Mouse (Mus musculus): ENCODE data around the gene Epop. TPM values are rescaled to one million over a fixed set of nuclear protein-coding genes. Genes with fewer than 3 reads are reported as not detected.

Gene Epop
- total and polyA plus RNA-seq, 3 experiments = 0.61 to 2.6 (median 1.4) TPM

GRCm38 (mm10) chr11:97615276-97615675 is 14.2 kb downstream of the Epop start:
- H3K27me3 ChIP-seq (ENCODE audit: control insufficient read depth, insufficient read depth, low read length) = no peaks in the 10 kb centered on the region; the same call in 1 of the 2 replicates
- DNase-seq = no peak
- H3K4me3 ChIP-seq = no peak overlapping the region
- H3K9ac ChIP-seq (ENCODE audit: low read depth, low read length) = no peak overlapping the region
- TF ChIP-seq POLR2A (IDR thresholded peaks at IDR 0.05; ENCODE audit: insufficient read depth, low read depth, low read length) (no peak), CTCF (IDR thresholded peaks at IDR 0.05) (no peak), EP300 (IDR thresholded peaks at IDR 0.05; ENCODE audit: insufficient read depth, low read depth, low read length) (no peak)
- H3K4me1 ChIP-seq (ENCODE audit: control insufficient read depth, insufficient read depth, low read length) = no peaks in the 10 kb centered on the region
- no peak overlapping the region for H3K27ac ChIP-seq
- 77% methylated on average over 4 of the region's 4 CpGs for WGBS
- no peaks in the 10 kb centered on the region for H3K79me2 ChIP-seq (replicated peaks; ENCODE audit: control insufficient read depth, insufficient read depth, low read length)
- intact Hi-C loops (cut with DNase I) = no loop called here
- H3K36me3 ChIP-seq (ENCODE audit: control insufficient read depth, insufficient read depth, low read length) = no peaks in the 10 kb centered on the region

DNA sequence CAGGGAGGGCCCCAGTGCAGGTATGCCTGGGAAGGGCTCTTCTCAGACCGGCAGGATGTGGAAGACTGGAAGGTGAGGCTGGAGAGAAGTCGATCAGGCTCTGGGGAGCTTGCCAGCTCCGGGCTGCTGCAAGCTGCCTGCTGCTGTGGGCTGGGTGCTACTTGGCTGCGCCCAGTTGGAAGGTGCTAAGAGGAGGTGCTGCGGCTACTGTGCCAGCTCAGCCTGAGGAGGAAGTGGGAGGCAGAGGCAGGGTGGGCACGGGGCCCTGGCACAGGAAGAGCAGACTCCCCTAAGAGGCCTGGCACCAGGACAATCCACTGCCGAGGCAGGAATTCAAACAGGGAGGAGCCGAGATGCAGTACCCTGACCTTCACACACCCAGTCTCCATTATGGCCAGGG is 18.4 kb downstream of the Epop start:
- Histone ChIP-seq H3K4me1 (ENCODE audit: control insufficient read depth, insufficient read depth, low read length) (no peaks in the 10 kb centered on the region), H3K4me3 (no peak overlapping the region), H3K27me3 (ENCODE audit: control insufficient read depth, insufficient read depth, low read length) (no peaks in the 10 kb centered on the region), H3K79me2 (replicated peaks; ENCODE audit: control insufficient read depth, insufficient read depth, low read length) (no peaks in the 10 kb centered on the region), H3K36me3 (ENCODE audit: control insufficient read depth, insufficient read depth, low read length) (no peaks in the 10 kb centered on the region), H3K27ac (no peak overlapping the region), H3K9ac (ENCODE audit: low read depth, low read length) (no peak overlapping the region)
- TF ChIP-seq EP300 (IDR thresholded peaks at IDR 0.05; ENCODE audit: insufficient read depth, low read depth, low read length) = no peak
- TF ChIP-seq CTCF (IDR thresholded peaks at IDR 0.05) = no peak
- no peak for TF ChIP-seq POLR2A (IDR thresholded peaks at IDR 0.05; ENCODE audit: insufficient read depth, low read depth, low read length)
- 30% methylated on average over 8 of the region's 8 CpGs for WGBS
- DNase-seq = peak in 1 of 2 experiments; percentile 23
- intact Hi-C loops (cut with DNase I) = no loop called here

GRCm38 (mm10) chr11:97609743-97610142 is 19.8 kb downstream of the Epop start:
- intact Hi-C loops (cut with DNase I) = no loop called here
- WGBS = 78% methylated on average over 13 of the region's 13 CpGs
- no peak overlapping the region for H3K9ac ChIP-seq (ENCODE audit: low read depth, low read length)
- H3K27me3 ChIP-seq (ENCODE audit: control insufficient read depth, insufficient read depth, low read length) = no peaks in the 10 kb centered on the region
- H3K36me3 ChIP-seq (ENCODE audit: control insufficient read depth, insufficient read depth, low read length) = no peaks in the 10 kb centered on the region
- H3K4me1 ChIP-seq (ENCODE audit: control insufficient read depth, insufficient read depth, low read length) = no peaks in the 10 kb centered on the region
- no peak overlapping the region for H3K4me3 ChIP-seq
- no peaks in the 10 kb centered on the region for H3K79me2 ChIP-seq (replicated peaks; ENCODE audit: control insufficient read depth, insufficient read depth, low read length)
- TF ChIP-seq EP300 (IDR thresholded peaks at IDR 0.05; ENCODE audit: insufficient read depth, low read depth, low read length) = no peak
- TF ChIP-seq POLR2A (IDR thresholded peaks at IDR 0.05; ENCODE audit: insufficient read depth, low read depth, low read length) = no peak
- no peak for TF ChIP-seq CTCF (IDR thresholded peaks at IDR 0.05)
- DNase-seq = no peak
- no peak overlapping the region for H3K27ac ChIP-seq

GRCm38 (mm10) chr11:97608933-97609332 is 20.6 kb downstream of the Epop start:
- H3K27me3 ChIP-seq (ENCODE audit: control insufficient read depth, insufficient read depth, low read length) = no peaks in the 10 kb centered on the region
- WGBS = 63% methylated on average over 4 of the region's 4 CpGs
- no peaks in the 10 kb centered on the region for H3K36me3 ChIP-seq (ENCODE audit: control insufficient read depth, insufficient read depth, low read length)
- no peak overlapping the region for H3K9ac ChIP-seq (ENCODE audit: low read depth, low read length)
- no peak overlapping the region for H3K4me3 ChIP-seq
- TF ChIP-seq POLR2A (IDR thresholded peaks at IDR 0.05; ENCODE audit: insufficient read depth, low read depth, low read length) = no peak
- TF ChIP-seq CTCF (IDR thresholded peaks at IDR 0.05) = no peak
- TF ChIP-seq EP300 (IDR thresholded peaks at IDR 0.05; ENCODE audit: insufficient read depth, low read depth, low read length) = no peak
- no peaks in the 10 kb centered on the region for H3K4me1 ChIP-seq (ENCODE audit: control insufficient read depth, insufficient read depth, low read length)
- H3K27ac ChIP-seq = no peak overlapping the region
- no peaks in the 10 kb centered on the region for H3K79me2 ChIP-seq (replicated peaks; ENCODE audit: control insufficient read depth, insufficient read depth, low read length)
- intact Hi-C loops (cut with DNase I) = no loop called here
- DNase-seq = no peak

DNA sequence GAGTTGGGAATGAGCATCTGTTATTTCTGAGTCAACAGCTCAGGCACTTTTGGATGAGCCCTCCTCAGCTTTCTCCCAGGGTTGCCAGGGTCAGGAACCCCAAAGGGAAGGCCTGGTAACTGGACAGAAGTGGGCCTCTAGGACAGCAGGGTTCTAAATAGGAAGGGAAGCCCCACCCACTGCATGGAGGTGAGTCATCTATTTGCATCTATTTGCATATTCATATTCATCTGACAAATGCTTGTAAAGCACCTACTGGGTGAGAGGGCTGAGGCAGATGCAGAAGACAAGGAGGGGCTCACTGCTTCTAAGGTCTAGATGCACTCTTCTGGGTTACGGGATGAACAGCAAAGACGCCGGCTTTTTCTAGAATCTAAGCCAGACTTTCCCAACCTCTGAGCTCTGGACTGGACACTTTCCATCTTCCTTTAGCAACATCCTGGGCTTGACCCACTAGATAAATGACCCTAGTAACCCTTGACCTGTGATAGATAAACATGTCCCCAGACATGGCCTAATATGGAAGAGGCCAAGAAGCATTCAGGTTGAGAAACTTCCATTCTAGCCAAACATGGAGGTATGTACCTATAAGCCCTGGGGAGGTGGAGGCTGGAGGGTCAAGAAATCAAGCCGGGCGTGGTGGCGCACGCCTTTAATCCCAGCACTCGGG is 22.3 kb downstream of the Epop start:
- no peak overlapping the region for H3K27ac ChIP-seq
- peaks cover 1% of the 10 kb centered on the region for H3K4me1 ChIP-seq (ENCODE audit: control insufficient read depth, insufficient read depth, low read length)
- intact Hi-C loops (cut with DNase I) = no loop called here
- no peak for DNase-seq
- no peaks in the 10 kb centered on the region for H3K36me3 ChIP-seq (ENCODE audit: control insufficient read depth, insufficient read depth, low read length)
- no peak for TF ChIP-seq EP300 (IDR thresholded peaks at IDR 0.05; ENCODE audit: insufficient read depth, low read depth, low read length)
- no peak for TF ChIP-seq CTCF (IDR thresholded peaks at IDR 0.05)
- TF ChIP-seq POLR2A (IDR thresholded peaks at IDR 0.05; ENCODE audit: insufficient read depth, low read depth, low read length) = no peak
- no peaks in the 10 kb centered on the region for H3K27me3 ChIP-seq (ENCODE audit: control insufficient read depth, insufficient read depth, low read length)
- H3K79me2 ChIP-seq (replicated peaks; ENCODE audit: control insufficient read depth, insufficient read depth, low read length) = no peaks in the 10 kb centered on the region
- H3K4me3 ChIP-seq = no peak overlapping the region
- 97% methylated on average over 8 of the region's 8 CpGs for WGBS
- H3K9ac ChIP-seq (ENCODE audit: low read depth, low read length) = no peak overlapping the region

- intact Hi-C loops (cut with DNase I) = no loop called here
- no peaks in the 10 kb centered on the region; the same call in 1 of the 2 replicates for H3K27me3 ChIP-seq (ENCODE audit: control insufficient read depth, insufficient read depth, low read length)
- H3K36me3 ChIP-seq (ENCODE audit: control insufficient read depth, insufficient read depth, low read length) = no peaks in the 10 kb centered on the region
- H3K79me2 ChIP-seq (replicated peaks; ENCODE audit: control insufficient read depth, insufficient read depth, low read length) = no peaks in the 10 kb centered on the region
- TF ChIP-seq CTCF (IDR thresholded peaks at IDR 0.05) = no peak
- TF ChIP-seq POLR2A (IDR thresholded peaks at IDR 0.05; ENCODE audit: insufficient read depth, low read depth, low read length) = no peak
- TF ChIP-seq EP300 (IDR thresholded peaks at IDR 0.05; ENCODE audit: insufficient read depth, low read depth, low read length) = no peak
- WGBS = 34% methylated on average over 10 of the region's 10 CpGs
- no peak overlapping the region for H3K4me3 ChIP-seq
- no peak overlapping the region for H3K9ac ChIP-seq (ENCODE audit: low read depth, low read length)
- DNase-seq = peak in 1 of 2 experiments; percentile 15
- H3K4me1 ChIP-seq (ENCODE audit: control insufficient read depth, insufficient read depth, low read length) = peaks cover 1% of the 10 kb centered on the region
- H3K27ac ChIP-seq = no peak overlapping the region
These were observed 25.6 kb downstream of the Epop start for GRCm38 (mm10) chr11:97603891-97604290.

Measured in heart, adult 2 months (tissue).